Mouse (Mus musculus) heart, postnatal 14 days (tissue): ENCODE results near the gene Rangap1. TPM values are rescaled to one million over a fixed set of nuclear protein-coding genes. Genes with fewer than 3 reads are reported as not detected.

Experiments used
- DNase-seq, 2 experiments: peaks; one replicate each; pipeline ENCODE4 v3.0.0; 2021 to 2022
- intact Hi-C: fragments of 180-260 bp; cut with DNase I; formaldehyde crosslinking; loops from one replicate; pipeline ENCODE4 v1.15.1; 2025
- long read RNA-seq, 2 experiments: library from polyadenylated mRNA; stranded (forward); transcript quantifications; one replicate each; pipeline ENCODE4 v2.0.0; 2021
- total RNA-seq, 2 experiments: library from RNA; stranded (reverse); gene quantifications; 2 replicates each; pipeline ENCODE4 v1.2.3; 2021

The Rangap1 gene
- total RNA-seq = 10 to 100 TPM; 28.1 to 35.2 TPM
- long read RNA-seq, experiment 1, transcript Rangap1-201 (16 exons, 3,033 nt) = major isoform, 63 of 72 reads
- long read RNA-seq, experiment 1, partial matches to known transcripts = 5 of 72 reads
- long read RNA-seq, experiment 1, other reads (novel, unspliced or antisense) = 2 of 72 reads
- long read RNA-seq, experiment 2, transcript Rangap1-201 (16 exons, 3,033 nt) = major isoform, 46 of 51 reads
- long read RNA-seq, experiment 2, partial matches to known transcripts = 2 of 51 reads
- long read RNA-seq, experiment 2, other reads (novel, unspliced or antisense) = 0 of 51 reads

DNA sequence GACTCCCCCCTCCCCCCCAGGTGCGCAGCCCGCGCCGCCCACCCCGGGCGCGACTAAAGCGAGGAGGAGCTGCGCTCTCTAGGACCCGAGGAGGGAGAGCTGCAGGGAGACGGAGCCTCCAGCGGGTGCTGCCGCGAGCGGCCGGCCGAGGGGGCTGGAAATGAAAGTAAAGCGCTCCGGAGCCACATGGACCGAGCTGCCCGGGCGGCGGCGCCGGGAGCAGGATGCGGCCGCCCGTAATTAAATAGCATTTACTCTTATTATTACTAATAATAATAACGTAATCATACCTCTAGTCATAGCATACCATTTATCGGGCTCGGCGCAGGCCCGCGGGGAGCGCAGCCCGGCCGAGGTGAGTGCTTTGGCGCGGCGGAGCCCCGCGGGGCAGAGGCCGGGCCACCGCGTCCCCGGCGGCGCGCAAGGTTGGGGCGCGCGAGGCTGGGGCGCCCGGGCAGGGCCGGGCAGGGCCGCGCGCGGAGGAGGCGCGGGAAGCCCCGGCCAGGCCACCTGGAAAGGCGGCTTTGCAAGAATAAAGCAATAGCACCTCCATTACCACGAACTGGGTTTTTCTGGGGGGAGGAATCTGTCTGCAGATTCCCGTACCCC, at the start of gene Rangap1, which contains the start of gene Zc3h7b:
Gene Rangap1, minus strand, starts transcription at position 539 of the 609 bp plus-strand sequence.
Gene Zc3h7b, plus strand, starts transcription at position 66 of the 609 bp plus-strand sequence.
- intact Hi-C loops = loop anchor here (2.0 to 5.0 kb wide), 2 partner anchors 52 to 66 kb away; no protein-coding TSS in a partner anchor
- peak; percentile 81 to 82 for DNase-seq

DNA sequence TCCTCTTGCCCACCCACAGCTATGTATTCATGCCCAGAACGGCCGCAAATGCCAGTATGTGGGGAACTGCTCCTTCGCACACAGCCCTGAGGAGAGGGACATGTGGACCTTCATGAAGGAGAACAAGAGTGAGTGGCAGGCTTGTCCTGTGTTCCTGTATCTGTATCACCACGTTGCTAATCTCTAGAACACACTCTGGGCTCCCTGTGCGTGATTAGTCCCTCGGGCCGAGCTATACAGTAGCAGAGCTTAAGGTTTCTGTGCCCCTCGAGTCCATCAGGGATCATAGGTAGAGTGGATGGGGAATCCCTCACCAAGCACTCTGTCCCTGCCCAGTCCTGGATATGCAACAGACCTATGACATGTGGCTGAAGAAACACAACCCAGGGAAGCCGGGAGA, 47.1 kb upstream of the Rangap1 start:
- intact Hi-C loops = no loop called here
- no peak for DNase-seq

DNA sequence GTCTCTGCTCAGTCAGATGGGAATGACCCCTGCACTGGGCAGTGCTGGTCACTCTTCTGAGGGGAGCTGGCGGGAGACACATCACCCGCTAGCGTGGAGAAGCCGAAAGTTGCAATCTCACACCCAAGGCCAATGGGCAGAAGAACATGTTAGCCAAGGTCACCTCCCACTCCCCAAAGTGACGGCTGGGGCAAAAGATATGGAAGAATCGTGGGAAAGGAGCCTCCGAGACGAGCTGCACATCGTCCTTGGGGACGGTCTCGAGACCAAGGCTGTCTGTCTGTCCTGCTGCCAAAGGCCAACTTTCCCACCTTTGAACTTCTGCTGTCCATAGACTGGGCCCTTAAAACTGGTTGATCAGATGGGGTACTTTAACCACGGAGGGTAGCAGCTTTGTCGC, 42.2 kb upstream of the Rangap1 start:
- intact Hi-C loops = no loop called here
- DNase-seq = no peak

DNA sequence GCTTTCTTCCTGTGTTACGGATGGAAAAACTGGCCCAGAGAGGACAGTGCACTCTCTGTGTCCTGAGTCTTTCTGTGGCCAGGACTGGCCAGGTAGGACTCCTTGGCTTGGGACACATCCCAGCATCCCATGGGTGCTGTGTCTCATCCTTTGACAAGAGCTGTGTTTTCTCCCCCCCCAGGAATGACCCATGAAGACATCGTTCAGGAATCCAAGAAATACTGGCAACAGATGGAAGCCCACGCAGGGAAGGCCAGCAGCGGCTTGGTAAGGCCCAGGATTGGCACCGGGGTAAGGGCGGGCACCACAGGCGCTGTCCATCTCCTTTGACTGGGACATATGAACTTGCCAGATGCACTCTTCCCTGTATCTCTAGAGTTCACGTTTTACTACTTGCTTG, 40.4 kb upstream of the Rangap1 start:
- DNase-seq = no peak
- intact Hi-C loops = no loop called here

DNA sequence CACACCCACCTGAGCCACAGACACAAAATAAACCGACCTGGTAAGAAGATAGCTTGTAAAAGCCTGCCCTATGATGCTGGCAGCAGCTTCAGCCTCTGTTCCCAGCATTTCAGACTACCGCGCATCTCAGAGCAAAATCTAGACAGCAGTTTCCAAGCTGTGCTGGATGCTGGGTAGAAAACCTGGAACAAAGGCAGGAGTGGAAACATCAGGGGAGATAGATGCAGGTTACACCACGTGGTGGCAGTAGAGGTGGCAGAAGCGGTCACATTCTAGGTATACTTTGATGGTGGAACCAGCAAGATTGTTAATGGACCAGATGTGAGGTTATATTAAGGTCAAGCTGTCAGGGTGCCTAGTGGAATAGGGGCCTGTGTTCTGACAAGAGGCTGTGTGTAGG, 39.4 kb upstream of the Rangap1 start:
- DNase-seq = no peak
- intact Hi-C loops = no loop called here

DNA sequence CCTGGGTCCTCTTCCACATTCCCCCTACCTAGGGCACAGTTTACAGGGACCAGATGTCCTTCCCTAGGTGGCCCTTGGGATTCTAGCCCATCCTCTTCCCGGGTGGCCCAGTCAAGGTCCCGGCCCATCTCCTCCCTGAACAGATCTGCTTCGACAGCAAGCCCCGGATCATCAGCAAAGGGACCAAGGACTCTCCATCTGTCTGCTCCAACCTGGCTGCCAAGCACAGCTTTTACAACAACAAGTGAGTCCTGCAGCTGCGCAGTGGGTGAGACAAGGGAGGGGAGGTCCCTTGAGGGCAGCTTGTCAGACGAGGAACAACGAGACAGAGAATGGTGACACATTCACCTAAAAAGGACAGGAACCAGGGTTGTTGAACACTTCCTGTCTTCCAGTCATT, 36.5 kb upstream of the Rangap1 start:
- intact Hi-C loops = no loop called here
- DNase-seq = no peak

DNA sequence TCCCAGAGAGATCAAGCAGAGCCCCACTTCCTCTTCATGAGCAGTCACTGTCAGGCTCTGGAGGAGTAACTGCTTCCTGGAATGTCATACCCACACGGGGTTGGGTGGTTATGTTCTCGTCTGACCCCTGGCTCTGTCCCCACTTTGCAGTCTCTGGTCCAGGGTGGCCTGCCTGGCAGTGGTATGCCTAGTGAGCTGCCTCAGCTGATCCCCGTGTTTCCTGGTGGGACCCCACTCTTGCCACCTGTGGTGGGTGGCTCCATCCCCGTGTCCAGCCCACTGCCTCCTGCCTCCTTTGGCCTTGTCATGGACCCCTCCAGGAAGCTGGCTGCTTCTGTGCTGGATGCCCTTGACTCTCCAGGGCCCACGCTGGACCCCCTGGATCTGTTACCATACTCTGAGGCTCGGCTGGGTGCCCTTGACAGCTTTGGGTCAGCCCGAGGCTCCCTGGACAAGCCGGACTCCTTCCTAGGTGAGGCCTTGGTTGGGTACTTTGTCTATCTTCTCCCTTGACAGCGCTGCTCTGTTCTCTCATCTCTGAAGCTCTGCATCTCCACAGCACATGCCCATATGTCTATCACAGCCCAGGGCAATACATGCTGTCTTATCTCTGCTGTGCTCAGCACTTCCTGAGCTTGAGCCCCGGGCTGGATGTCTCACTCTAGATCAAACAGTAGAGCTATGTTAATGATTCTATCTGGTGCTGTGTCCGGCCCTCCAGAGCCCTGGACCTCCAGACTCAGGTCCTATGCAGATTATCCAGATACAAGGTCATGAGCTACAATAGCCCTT, 31.5 kb upstream of the Rangap1 start:
- intact Hi-C loops = no loop called here

DNA sequence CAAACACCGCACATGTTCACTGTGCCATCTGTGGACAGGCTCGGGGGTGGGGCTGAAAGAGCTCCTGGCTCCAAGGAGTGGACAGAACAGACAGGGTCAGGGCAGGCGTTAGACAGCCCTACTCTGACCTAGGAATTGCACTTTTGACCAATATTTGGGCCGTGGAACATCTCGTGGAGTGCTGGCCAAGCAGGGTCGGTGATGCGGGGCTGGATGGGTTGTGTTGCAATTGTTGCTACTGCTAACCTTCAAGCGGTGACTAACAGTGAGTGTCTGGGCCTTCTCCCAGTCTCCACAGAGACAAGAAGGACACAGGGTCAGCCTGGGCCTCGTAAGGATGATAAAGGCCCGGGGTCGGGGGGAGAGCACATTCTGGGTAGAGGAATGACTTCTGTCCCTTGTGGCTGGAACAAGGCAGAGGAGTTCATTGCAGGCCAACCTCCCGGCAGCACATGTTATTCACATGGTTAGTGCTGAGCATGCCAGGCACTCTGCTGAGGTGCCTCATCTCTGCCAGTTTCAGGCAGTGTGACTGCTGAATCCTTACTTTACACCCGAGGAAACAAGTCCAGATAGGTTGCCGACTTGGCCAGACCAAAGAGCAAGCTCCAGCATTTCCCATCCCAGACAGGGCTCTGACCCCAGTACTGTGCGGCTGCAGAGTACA, 29.3 kb upstream of the Rangap1 start:
- intact Hi-C loops = no loop called here
- peak; percentile 51 to 63 for DNase-seq

More for the DNA sequence above, 31.5 kb upstream of the Rangap1 start:
- DNase-seq = no peak

DNA sequence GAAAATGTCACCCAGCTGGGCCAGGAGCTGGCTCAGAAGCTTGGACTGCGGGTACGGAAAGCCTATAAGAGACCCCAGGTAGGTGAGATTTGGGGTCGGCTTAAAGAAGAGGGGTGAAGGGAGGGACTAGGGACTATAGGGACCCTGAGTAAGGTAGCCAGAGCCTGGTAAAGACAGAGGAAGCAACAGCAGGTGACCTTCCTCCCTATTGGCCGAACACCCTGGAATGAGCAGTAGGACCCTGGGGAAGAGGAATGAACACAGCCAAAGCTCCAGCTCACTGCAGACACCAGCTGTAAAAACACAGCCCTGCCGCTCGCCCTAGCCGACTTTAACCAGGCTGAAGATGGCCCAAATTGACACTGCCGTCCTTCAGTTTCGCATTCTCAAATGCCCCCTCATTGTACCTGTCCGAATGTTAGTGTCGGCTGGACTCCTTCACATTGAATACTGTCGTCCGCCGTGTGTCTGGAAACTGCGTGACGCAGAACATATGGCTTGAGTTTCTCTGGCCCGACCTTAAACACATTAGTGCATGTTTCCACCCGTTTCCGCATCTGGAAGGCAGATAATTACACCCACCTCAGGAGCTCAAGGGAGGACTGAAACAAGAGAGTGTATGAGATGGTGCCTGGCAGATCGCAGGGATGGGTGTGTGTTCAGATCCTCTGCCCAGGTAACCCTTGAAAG, 27.2 kb upstream of the Rangap1 start:
- intact Hi-C loops = no loop called here
- peak; percentile 19 to 30 for DNase-seq

DNA sequence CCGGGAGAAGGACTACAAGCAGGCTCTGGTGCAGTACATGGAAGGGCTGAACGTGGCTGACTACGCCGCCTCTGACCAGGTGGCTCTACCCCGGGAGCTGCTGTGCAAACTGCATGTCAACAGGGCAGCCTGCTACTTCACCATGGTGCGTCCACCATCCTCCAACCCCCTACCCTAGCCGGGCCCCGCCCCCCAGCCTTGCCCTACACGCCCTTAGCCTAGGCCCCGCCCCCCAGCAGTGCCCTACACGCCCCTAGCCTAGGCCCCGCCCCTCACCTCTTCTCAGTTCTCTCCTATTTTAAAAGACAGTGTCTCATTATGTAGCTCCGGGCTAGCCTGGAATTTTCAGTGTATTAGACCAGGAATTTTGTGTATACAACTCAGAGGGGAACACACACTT, 23.7 kb upstream of the Rangap1 start:
- no peak for DNase-seq
- intact Hi-C loops = no loop called here

DNA sequence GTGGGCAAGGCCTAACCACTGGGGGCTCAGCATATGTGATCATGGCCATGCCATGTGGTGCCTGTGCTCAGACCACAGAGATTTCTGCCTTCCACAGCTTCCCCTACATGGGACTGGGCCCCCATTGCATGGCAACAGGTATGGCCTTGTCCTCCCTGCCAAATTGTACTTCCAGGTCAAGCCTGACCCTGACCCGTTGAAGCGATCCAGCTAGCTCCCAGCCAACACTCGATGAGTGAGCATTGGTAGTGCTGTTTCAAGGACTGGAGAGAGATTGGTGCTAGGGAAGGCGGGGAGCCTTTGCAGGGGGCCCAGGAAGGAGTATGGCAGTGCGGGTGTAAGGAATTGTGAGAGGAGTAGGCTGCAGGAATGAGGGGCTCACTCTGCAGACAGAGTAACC, 21.1 kb upstream of the Rangap1 start:
- intact Hi-C loops = no loop called here
- DNase-seq = no peak

DNA sequence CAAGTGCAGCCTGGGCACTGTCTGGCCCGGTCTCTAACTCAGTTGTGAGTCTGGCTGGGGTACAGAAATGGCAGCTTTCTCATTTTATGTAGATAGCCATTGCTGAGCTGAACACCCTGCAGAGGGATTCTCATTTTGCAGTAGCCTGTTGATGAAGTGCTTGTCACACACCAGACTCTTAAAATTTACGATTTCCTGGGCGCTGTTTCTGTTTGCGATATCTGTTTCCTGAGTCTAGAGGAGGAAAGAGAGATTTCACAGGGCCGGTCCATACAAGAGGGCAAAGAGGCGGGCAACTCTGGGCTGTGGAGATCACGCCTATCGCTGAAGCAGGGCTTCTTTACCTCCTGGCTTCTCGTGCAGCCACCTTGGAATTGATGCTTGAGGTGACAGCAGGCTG, 20.3 kb upstream of the Rangap1 start:
- intact Hi-C loops = no loop called here
- no peak for DNase-seq

DNA sequence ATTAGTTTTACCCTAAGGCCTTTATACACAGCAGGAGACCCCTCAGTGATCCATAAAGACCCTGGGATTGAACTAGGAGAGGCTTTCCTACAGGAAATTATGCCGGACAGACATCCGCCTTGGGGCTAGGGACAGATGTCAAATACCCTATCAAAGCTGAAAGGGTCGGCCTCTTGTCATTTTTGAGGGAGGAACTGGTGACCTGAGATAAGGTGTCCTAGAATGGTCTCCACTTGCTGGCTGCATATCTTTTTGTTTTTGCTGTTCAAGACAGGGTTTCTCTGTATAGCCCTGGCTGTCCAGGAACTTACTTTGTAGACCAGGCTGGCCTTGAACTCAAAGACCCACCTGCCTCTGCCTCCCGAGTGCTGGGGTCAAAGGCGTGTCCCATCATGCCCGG, 19.2 kb upstream of the Rangap1 start:
- intact Hi-C loops = no loop called here

DNA sequence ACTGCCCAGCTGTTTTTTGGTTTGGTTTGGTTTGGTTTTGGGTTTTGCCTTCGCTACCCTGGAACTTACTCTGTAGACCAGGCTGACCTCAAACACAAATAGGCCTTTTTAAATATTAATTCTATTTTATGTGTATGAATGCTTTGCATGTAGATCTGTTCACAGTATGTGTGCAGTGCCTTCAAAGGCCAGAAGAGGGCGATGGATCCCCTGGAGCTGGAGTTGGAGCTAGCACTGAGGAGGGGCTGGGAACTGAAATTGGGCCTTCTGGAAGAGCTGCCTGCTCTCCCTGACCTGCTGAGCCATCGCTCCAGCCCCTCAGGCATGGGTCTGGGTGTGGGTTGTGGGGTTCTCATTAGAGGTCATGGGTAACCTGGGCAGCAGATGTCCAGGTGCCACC, 16.6 kb upstream of the Rangap1 start:
- no peak for DNase-seq

More for the DNA sequence above, 19.2 kb upstream of the Rangap1 start:
- no peak for DNase-seq

DNA sequence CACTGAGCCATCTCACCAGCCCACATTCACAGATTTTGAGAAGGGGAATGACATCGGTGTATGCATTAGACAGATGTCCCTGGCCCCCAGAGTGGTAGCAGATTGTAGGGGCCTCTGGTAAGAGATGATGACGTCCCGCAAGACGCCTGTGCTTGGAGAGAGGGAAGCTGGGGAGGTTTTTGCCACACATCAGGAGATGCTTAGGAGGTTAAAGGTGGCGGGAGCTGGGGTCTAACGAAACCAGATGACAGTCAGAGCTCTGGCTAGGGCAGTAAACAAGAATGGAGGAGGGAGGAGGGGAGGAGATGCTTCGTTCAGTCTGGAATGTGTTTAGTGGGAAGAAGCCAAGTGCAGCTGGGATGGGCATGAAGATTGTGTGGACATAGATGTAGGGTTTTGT, 16.1 kb upstream of the Rangap1 start:
- DNase-seq = no peak
- intact Hi-C loops = no loop called here

More for the DNA sequence above, 16.6 kb upstream of the Rangap1 start:
- intact Hi-C loops = no loop called here

DNA sequence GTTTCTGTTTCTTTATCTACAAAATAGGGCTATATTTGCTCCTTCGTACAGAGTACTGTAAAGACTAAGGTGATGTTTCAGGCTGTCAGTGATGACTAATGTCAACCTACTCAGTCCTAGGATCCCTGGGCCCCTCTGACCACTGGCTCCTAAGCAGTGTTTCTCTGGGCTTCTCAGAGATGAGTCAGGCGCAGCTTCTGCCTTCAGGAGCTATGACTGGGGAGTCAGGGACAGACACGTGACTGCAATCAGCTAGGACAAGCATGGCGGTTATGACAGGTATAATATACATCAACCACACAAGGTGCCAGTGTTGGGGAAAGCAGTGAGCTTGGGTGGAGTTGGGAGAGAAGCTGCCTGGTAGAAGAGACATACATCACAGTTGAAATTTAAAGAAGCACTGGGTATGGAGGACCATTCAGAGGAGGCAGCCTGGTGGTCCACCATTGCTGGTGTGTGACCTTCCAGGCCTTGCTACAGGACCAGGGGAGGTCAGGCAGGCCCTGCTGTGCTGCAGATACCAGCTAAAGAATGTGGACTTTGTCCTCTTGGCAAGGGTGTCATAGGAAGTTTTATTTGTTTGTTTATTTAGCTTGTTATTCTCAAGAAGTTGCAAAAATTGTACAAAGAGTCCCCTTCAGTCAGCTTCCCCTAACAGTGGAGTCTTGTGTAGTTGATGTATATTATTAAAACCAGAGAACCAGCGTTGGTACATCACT, 15.2 kb upstream of the Rangap1 start:
- DNase-seq = no peak
- intact Hi-C loops = no loop called here

DNA sequence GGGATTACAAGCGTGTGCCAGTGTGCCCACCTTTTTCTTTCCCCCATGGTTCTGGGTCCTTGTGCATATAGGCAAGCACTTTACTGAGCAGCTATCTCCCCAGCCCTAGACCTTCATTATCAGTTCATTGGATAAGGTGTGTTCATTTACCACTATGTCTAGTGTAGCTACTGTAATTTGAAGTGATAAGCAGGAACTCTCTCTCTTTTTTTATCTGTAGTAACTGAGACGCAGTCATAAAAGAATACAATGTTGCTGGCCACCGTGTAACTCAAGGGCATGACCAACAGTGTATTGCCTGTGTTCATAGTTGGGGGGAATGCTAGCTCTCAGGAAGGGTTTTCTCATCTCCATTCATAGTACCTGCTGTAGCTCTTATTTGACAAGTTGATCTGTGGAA, 14.2 kb upstream of the Rangap1 start:
- no peak for DNase-seq
- intact Hi-C loops = no loop called here

DNA sequence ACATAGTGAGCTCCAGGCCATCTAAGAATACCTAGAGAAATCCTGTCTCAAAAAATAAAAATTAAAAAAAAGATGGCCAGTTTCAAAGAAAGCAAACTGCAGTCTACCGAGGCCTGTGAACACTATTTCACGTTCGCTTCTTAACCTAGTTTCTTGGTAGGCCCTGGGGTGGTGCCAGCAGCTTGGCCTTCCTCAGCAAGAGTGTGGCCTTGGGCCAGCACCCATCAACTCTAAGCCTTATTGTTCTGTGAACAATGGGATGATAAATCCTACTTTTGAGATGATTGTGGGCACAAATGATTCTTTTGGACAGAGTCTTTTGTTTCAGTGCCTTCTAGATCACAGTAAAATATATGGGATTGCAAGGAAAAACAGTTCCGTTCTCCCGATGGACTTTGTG, 13.4 kb upstream of the Rangap1 start:
- intact Hi-C loops = no loop called here
- DNase-seq = no peak

DNA sequence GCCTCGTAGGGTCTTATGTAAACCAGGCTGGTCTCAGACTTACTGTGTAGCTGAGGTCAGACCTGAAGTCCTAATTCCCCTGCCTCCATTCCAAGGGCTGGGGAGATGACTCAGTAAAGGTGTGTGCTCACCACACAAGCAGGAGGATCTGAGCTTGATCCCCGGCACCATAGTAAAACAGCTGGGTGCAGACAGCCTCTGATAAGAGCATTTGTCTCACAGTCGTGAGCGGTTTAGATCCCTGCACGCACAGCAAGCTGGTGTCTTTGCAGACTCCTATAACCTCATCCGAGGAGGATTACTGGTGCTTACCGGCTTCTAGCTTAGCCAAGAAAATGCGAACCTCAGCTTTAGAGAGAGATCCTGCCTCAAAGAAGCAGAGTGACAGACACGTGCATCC, 8.3 kb upstream of the Rangap1 start:
- DNase-seq = no peak
- intact Hi-C loops = no loop called here

DNA sequence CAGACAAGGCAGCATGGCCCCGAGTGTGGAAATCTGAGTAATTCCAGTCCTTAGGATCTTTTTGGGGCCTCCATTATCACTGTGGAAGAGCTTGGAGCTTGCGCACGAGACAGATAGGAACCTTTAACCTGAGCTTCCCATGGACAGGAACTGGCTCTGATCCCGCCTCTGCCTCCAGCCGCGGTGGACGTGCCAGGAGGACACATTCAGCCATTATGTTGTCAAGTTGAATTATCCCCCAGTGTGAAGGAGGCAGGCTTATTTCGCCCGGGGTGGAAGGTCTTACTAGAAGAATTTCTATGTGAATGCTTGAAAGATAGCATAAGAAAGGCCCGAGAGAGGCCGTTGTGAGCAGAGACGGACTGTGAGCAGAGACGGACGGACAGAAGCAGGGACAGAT, 4.4 kb upstream of the Rangap1 start:
- intact Hi-C loops = loop anchor here (5.0 kb wide), 1 partner anchor 48 kb away; no protein-coding TSS in a partner anchor
- peak; percentile 23 to 33 for DNase-seq
